Mouse (Mus musculus): ENCODE data around the gene Rchy1.
"Not testable (repeated sequence)": the region's sequence is repeated elsewhere in the genome, so short reads cannot be mapped to it uniquely, and the experiment has no call there.

Gene Rchy1

GRCm38 (mm10) chr5:91972046-91972445 lies 9.2 kb upstream of the Rchy1 start:
- in situ Hi-C loops (cut with MboI; ENCODE audit: unreplicated experiment in 2 of 2) = loop anchor here (10.0 to 25.0 kb wide), 4 partner anchors 315 to 1735 kb away; partner anchors contain the start of genes Ankrd17 (in 1 of the 2), Ccng2 (in 1 of the 2), Gm9958 (in 1 of the 2) and Naaa (in 1 of the 2)

GRCm38 (mm10) chr5:91962259-91962638 lies 619 bp downstream of the Rchy1 start:
- in situ Hi-C loops (cut with MboI; ENCODE audit: unreplicated experiment in 2 of 2) = loop anchor here (5.0 to 25.0 kb wide), 5 partner anchors 85 to 1725 kb away; partner anchors contain the start of genes Ankrd17 (in 1 of the 2), Gm9958 (in 1 of the 2), Naaa (in 1 of the 2) and Scarb2 (in 1 of the 2)

DNA sequence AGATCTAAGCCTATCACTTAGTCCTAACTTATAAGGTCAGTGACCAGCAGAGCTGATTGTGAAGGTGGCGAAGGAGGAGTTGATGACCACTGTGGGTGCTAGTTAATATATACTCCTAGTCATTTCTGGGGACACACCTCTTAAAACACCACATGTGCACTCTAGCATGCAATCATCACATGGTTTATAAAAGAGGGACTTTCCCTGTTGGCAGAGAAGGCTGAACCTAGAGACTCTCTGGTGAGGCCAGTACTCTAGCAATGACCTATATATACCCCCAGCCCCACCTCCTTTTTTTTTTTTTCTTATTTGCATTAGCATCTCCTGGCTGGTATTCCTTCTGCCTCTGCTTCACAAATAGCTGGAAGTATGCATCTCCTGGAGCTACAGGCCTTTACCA lies 1.5 kb downstream of the Rchy1 start:
- in situ Hi-C loops (cut with MboI; ENCODE audit: unreplicated experiment in 2 of 2) = loop anchor here (5.0 to 25.0 kb wide), 5 partner anchors 86 to 1724 kb away; partner anchors contain the start of genes Ankrd17 (in 1 of the 2), Gm9958 (in 1 of the 2), Naaa (in 1 of the 2) and Scarb2 (in 1 of the 2)

DNA sequence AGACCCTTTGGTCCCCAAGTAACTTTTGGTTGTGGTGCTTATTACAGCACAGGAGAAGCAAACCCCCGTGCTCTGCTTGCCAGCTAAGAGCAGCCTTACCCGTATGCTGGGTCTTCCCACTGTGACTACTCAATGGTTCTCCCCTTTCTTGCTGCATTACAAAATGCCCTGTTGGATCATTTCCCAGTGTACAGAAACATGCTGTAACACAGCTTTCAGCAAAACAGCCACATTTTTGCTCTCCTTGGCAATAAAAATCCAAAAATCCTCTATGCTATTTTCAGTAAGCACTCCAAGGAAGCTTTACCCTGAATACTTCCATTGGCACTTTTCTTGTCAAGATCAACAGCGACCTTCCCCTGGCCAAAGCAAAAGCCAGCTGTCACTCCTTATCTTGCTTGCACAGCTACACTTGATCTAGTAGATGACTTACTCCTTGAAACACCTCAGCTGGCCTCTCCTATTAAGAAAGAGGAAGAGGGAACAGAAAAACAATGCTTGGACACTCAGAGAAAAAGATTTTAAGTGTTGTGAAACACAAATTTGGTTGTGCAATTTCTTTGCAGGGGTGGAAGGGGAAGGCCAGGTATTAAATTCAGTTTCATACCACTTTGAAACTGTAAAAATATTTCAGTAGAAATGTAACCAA lies 2.1 kb downstream of the Rchy1 start:
- in situ Hi-C loops (cut with MboI; ENCODE audit: unreplicated experiment in 2 of 2) = loop anchor here (5.0 to 25.0 kb wide), 5 partner anchors 87 to 1723 kb away; partner anchors contain the start of genes Ankrd17 (in 1 of the 2), Gm9958 (in 1 of the 2), Naaa (in 1 of the 2) and Scarb2 (in 1 of the 2)

DNA sequence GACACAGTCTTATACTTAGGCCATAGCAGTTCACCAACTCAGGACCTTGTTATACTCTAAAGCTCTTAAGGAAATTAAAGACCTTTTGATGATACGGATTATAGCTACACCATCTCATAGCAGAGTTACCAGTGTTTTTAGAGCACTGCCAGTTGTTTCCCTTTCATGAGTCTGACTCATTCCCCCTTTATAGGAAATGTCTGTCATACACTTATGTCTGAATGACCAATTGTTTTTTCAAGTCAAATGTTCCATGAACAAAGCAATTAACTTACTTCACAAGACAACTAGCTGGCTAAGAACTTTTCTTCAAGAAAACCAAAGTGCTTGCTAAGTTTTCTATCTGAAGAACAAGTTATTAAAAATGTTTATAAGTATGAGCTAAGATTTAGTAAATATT lies 2.9 kb downstream of the Rchy1 start:
- in situ Hi-C loops (cut with MboI; ENCODE audit: unreplicated experiment in 2 of 2) = loop anchor here (5.0 to 25.0 kb wide), 6 partner anchors 32 to 1723 kb away; partner anchors contain the start of genes Ankrd17 (in 1 of the 2), Gm9958 (in 1 of the 2), Naaa (in 1 of the 2) and Scarb2 (in 1 of the 2)

GRCm38 (mm10) chr5:91959096-91959495 lies 3.8 kb downstream of the Rchy1 start:
- in situ Hi-C loops (cut with MboI; ENCODE audit: unreplicated experiment in 2 of 2) = loop anchor here (5.0 to 25.0 kb wide), 4 partner anchors 33 to 1722 kb away; partner anchors contain the start of genes Ankrd17 (in 1 of the 2), Gm9958 (in 1 of the 2) and Naaa (in 1 of the 2)

DNA sequence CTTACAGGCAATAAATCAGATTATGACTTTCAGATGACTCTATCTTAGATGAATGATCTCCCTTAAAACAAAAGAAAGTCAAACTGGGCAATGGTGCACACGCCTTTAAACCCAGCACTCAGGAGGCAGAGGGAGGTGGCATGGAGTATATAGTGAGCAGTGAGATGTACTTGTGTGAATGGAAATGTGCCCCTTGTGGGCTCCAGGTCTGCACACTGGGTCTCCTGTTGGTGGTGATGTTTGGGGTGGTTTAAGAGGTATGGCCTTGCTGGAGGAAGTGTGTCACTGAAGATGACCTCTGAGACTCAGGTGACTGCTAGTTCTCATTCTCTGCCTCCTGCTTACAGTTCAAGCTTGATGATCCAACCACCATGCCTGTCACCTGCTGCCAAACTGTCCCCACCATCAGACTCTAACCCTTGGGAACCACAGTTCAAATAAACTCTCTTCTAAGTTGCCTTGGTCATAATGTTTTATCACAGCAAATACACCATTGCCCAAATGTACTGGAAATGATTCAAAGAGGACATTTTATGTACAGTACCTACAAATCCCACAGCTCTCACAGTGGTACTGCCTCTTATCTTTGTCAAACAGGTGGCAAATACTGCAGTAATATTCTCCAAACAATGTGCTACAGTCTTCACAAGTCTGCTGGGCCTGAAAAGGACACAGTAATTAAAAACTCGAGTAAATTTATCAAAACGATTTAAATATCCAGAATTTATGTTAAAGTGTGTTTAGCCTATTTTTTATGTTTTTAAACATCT lies 5.7 kb downstream of the Rchy1 start:
- in situ Hi-C loops (cut with MboI; ENCODE audit: unreplicated experiment in 2 of 2) = loop anchor here (5.0 to 25.0 kb wide), 4 partner anchors 35 to 1720 kb away; partner anchors contain the start of genes Ankrd17 (in 1 of the 2), Gm9958 (in 1 of the 2) and Naaa (in 1 of the 2)

DNA sequence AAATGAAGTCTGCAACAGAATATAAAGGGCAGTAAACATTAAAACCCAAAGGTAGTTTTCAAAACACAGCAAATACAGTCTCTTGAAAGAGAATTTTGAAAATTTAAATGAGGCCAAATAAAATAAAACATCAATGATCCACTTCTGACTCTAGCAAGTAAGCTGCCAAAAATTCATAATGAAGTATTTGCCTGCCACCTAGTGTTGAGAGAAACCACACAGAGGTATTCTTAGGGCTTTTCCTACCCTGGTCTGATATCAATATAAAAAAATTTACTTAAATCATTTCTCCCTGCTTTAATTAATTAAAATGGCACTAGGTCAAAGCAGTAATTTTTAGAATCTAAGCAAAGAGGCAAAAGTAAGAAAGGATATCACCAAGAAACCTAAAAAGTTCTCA lies 11.5 kb downstream of the Rchy1 start:
- in situ Hi-C loops (cut with MboI; ENCODE audit: unreplicated experiment in 2 of 2) = loop anchor here (25.0 kb wide), 3 partner anchors 336 to 1714 kb away; partner anchors contain the start of genes Ankrd17 (in 1 of the 2), Gm9958 (in 1 of the 2) and Naaa (in 1 of the 2)

DNA sequence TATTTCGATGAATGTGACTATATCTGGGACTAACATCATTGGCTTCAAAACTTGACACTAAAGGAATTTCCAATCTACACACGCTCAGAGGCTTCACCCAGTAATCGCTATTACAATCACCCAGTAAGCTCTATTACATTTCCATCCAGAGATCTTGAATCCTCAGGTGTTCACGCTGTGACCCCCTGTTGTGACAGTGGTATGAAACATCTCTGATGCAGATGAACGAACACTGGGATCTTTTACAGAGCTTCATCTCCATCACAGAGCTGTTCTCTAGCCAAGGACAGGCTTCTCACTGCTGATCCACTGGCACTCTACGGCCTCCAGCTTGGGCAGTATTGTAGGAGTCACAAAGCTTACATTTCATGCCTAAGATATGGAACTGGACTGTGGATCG lies 13.4 kb downstream of the Rchy1 start:
- in situ Hi-C loops (cut with MboI; ENCODE audit: unreplicated experiment in 2 of 2) = no loop called here

DNA sequence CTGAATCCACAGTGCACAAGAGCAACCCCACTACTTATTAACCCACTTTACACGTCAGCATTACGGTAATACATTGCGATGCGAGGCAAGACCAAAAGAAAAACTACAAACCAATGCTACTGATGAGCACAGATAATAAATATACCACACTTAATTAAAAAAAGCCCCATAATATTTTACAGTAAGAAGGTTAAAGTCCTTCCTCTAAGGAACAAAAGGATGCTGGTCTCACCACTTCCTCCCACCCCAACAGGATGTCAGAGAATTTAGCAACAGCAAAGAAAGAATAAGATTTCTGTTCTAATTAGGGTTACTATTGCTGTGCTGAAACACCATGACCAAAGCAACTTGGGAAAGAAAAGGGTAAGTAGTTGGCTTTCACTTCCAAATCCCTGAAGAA lies 15.9 kb downstream of the Rchy1 start:
- in situ Hi-C loops (cut with MboI; ENCODE audit: unreplicated experiment in 2 of 2) = no loop called here

GRCm38 (mm10) chr5:91945609-91946008 lies 17.3 kb downstream of the Rchy1 start:
- in situ Hi-C loops (cut with MboI; ENCODE audit: unreplicated experiment in 2 of 2) = not testable (repeated sequence)

GRCm38 (mm10) chr5:91913231-91913630 lies 49.6 kb downstream of the Rchy1 start:
- in situ Hi-C loops (cut with MboI; ENCODE audit: unreplicated experiment in 2 of 2) = loop anchor here in 1 of 2 experiments (5.0 to 25.0 kb wide), 2 partner anchors 204 to 451 kb away; no protein-coding TSS in a partner anchor

- in situ Hi-C loops (cut with MboI; ENCODE audit: unreplicated experiment in 2 of 2) = loop anchor here in 1 of 2 experiments (5.0 to 25.0 kb wide), 2 partner anchors 206 to 449 kb away; no protein-coding TSS in a partner anchor
Observed at GRCm38 (mm10) chr5:91911384-91912106, 51.3 kb downstream of the Rchy1 start.

GRCm38 (mm10) chr5:91910616-91911015 lies 52.3 kb downstream of the Rchy1 start:
- in situ Hi-C loops (cut with MboI; ENCODE audit: unreplicated experiment in 2 of 2) = loop anchor here in 1 of 2 experiments (5.0 to 25.0 kb wide), 2 partner anchors 207 to 448 kb away; no protein-coding TSS in a partner anchor

GRCm38 (mm10) chr5:91909010-91909620 lies 53.8 kb downstream of the Rchy1 start:
- in situ Hi-C loops (cut with MboI; ENCODE audit: unreplicated experiment in 2 of 2) = loop anchor here in 1 of 2 experiments (25.0 kb wide), 1 partner anchor 447 kb away; no protein-coding TSS in a partner anchor

Data from v-Abl transformed pro-B cells (cell line).